8 mouse cellular contexts compared by ENCODE assay signal in the genomic region with DNA sequence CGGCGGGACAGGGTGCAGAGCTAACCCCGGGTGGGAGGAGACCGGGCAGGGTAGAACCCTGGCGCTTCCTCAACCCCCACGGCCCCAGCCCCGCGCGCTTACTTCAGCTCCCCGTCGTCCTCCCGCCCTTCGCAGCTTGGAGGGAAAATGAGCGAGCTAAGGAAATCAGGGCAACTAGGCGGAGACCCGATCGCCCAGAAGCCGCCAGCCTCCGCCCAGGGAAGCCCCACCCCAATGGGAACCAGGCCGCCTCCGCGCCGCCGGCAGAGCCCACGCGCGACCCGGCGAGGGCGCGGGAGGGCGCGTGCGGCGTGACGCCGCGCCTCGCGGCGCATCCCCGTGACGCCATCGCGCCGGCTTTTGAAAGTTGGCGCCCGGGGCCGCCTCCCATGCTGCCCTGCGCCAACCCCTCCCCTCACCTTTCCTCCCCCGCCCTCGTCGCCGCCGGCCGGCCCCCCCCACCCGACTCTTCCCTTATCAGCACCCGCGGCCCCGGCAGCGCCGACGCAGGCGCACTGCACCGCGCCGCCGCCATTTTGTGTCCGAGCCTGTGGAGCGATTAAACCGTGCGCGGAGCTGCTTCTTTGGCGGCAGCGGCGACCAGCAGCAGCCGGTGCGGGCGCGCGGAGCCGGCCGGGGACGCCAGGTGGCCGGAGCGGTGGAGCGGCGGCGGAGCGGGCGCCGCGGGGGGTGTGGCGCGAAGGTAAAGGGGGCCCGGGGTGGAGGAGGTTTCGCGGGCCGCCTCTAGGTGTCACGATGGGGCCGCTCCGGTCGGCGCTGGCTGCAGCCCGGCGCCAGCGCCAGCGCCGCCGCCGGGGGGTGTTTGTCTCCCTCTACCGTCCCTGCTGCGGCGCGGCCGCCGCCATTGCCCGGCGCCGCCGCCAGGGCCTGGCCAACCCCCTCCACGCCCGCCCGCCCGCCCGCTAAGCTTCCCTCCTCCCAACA. TPM values are rescaled to one million over a fixed set of nuclear protein-coding genes. Genes with fewer than 3 reads are reported as not detected.
DNase-seq lines count a peak whose midpoint lies in the region; ATAC-seq and TF ChIP-seq lines count a peak whose summit lies in the region.

Ctcf (plus strand) TSS at position 551 of the 945 bp plus-strand sequence.

- H3K4me3 ChIP-seq in E14TG2a.4 (replicated peaks; ENCODE audit: low read length) = peak within 1 kb of the TSS; percentile 96
- peak within 1 kb of the TSS; percentile 90 for H3K4me3 ChIP-seq in forebrain, embryonic 13.5 days
- H3K4me3 ChIP-seq in neural tube, embryonic 15.5 days (replicated peaks) = peak within 1 kb of the TSS; percentile 71

- peak within 1 kb of the TSS; percentile 89 for H3K4me2 ChIP-seq in forebrain, embryonic 13.5 days
- peak within 1 kb of the TSS; percentile 87 for H3K4me2 ChIP-seq in neural tube, embryonic 15.5 days

- H3K27me3 ChIP-seq in E14TG2a.4 (ENCODE audit: insufficient read depth, low read length) = no peaks in the 10 kb centered on the region
- no peaks in the 10 kb centered on the region for H3K27me3 ChIP-seq in forebrain, embryonic 13.5 days
- H3K27me3 ChIP-seq in neural tube, embryonic 15.5 days (replicated peaks) = no peaks in the 10 kb centered on the region

- H3K27ac ChIP-seq in forebrain, embryonic 13.5 days = peak within 1 kb of the TSS; percentile 100
- peak within 1 kb of the TSS; percentile 99 for H3K27ac ChIP-seq in neural tube, embryonic 15.5 days (replicated peaks)

- no peaks in the 10 kb centered on the region for H3K9me3 ChIP-seq in E14TG2a.4 (ENCODE audit: low read length)
- H3K9me3 ChIP-seq in forebrain, embryonic 13.5 days (replicated peaks) = no peaks in the 10 kb centered on the region
- H3K9me3 ChIP-seq in neural tube, embryonic 15.5 days (replicated peaks) = no peaks in the 10 kb centered on the region

- ATAC-seq in forebrain, embryonic 13.5 days = peak; percentile 92
- peak; percentile 93 for ATAC-seq in neural tube, embryonic 15.5 days (ENCODE audit: low FRiP score)

- peaks cover 16% of the 10 kb centered on the region for H3K36me3 ChIP-seq in E14TG2a.4 (ENCODE audit: insufficient read depth, low read length)
- H3K36me3 ChIP-seq in forebrain, embryonic 13.5 days (ENCODE audit: poor library complexity, severe bottlenecking) = no peaks in the 10 kb centered on the region
- H3K36me3 ChIP-seq in neural tube, embryonic 15.5 days = 0 out of 2 replicates have a peak, but pooled peaks cover 3% of the 10 kb centered on the region

- under 1% methylated on average over 92 of the region's 126 CpGs for WGBS in forebrain, embryonic 13.5 days
- WGBS in neural tube, embryonic 15.5 days = 0% methylated on average over 85 of the region's 126 CpGs

- H3K9ac ChIP-seq in forebrain, embryonic 13.5 days = peak within 1 kb of the TSS; percentile 99
- H3K9ac ChIP-seq in neural tube, embryonic 15.5 days (replicated peaks) = peak within 1 kb of the TSS; percentile 98

- peak; percentile 89 for DNase-seq in c-Kit-positive CD71-positive TER-119-positive erythroid progenitor cells, embryonic 14.5 days (ENCODE audit: low spot score)
- peak; percentile 92 to 93 for DNase-seq in heart, postnatal 10 days
- DNase-seq in layer of hippocampus, adult 11-12 months (ENCODE audit: low spot score) = peak; percentile 93
- peak; percentile 89 for DNase-seq in lung, adult 18-20 months
- peak; percentile 93 for DNase-seq in testis, postnatal 14 days (ENCODE audit: low spot score)

- no peak for TF ChIP-seq CTCF in E14TG2a.4 (conservative IDR thresholded peaks at IDR 0.05; ENCODE audit: low read length)

- intact Hi-C loops in heart, postnatal 10 days (cut with DNase I) = loop anchor here (2.0 to 5.0 kb wide), 2 partner anchors 39 to 41 kb away; no protein-coding TSS in a partner anchor

- peaks cover 53% of the 10 kb centered on the region for H3K4me1 ChIP-seq in E14TG2a.4 (replicated peaks; ENCODE audit: low read depth, low read length)
- peaks cover 44% of the 10 kb centered on the region for H3K4me1 ChIP-seq in forebrain, embryonic 13.5 days
- H3K4me1 ChIP-seq in neural tube, embryonic 15.5 days = peaks cover 39% of the 10 kb centered on the region

RNA-seq across cellular contexts. Expression of gene Ctcf, which starts in this region (rescaled TPM):
- polyA plus RNA-seq in forebrain, embryonic 13.5 days (2015; fragmentation: Nextera tagmentation; extraction: Ambion mirVana) = 165 and 173 TPM in 2 replicates
- total RNA-seq in heart, postnatal 10 days (2021) = 10 to 100 TPM; 46.6 to 56.6 TPM
- polyA plus RNA-seq in neural tube, embryonic 15.5 days (2015; fragmentation: Nextera tagmentation; extraction: Ambion mirVana) = 87.0 and 113 TPM in 2 replicates

Comparison
In these comparisons a context has a peak if more than half of its experiments do, and no peak if none do; other contexts are left out.
1. Peak in every context shown above with its lines: DNase-seq, ATAC-seq, H3K4me3 ChIP-seq and H3K27ac ChIP-seq.